Mouse (Mus musculus) midbrain, embryonic 16.5 days (tissue): ENCODE data around the gene Gm853. TPM values are rescaled to one million over a fixed set of nuclear protein-coding genes. Genes with fewer than 3 reads are reported as not detected.

Experiments
- ATAC-seq: fragments of 200-750 bp; cut with Nextera tagmentation; 2 replicates; pipeline ENCODE4 v1.8.0; 2017; ENCODE audit warnings: moderate TSS enrichment
- H3K27ac ChIP-seq: fragments of 300-500 bp; sonication (generic); 2 replicates; pipeline ENCODE4 v1.5.1; 2014; ENCODE audit warnings: mild to moderate bottlenecking, low read length, mixed read lengths
- H3K27me3 ChIP-seq: fragments of 300-500 bp; sonication (generic); 2 replicates; pipeline ENCODE4 v1.6.1; 2014; ENCODE audit warnings: low read depth, low read length, mixed read lengths; ENCODE audit not compliant: control insufficient read depth, insufficient read depth
- H3K36me3 ChIP-seq: fragments of 300-500 bp; sonication (generic); 2 replicates; pipeline ENCODE4 v1.6.1; 2014; ENCODE audit warnings: mild to moderate bottlenecking, low read length, moderate library complexity, mixed read lengths; ENCODE audit not compliant: control insufficient read depth, insufficient read depth
- H3K4me1 ChIP-seq: fragments of 300-500 bp; sonication (generic); 2 replicates; pipeline ENCODE4 v1.6.1; 2014; ENCODE audit warnings: mild to moderate bottlenecking, low read length, mixed read lengths; ENCODE audit not compliant: control insufficient read depth, insufficient read depth
- H3K4me2 ChIP-seq: fragments of 300-500 bp; sonication (generic); 2 replicates; pipeline ENCODE4 v1.6.1; 2014; ENCODE audit warnings: mild to moderate bottlenecking, low read length, mixed read lengths
- H3K4me3 ChIP-seq: fragments of 300-500 bp; sonication (generic); 2 replicates; pipeline ENCODE4 v1.5.1; 2014; ENCODE audit warnings: low read depth, mild to moderate bottlenecking, low read length, moderate library complexity, mixed read lengths
- H3K9ac ChIP-seq: fragments of 300-500 bp; sonication (generic); 2 replicates; pipeline ENCODE4 v1.6.1; 2014; ENCODE audit warnings: low read depth, low read length, mixed read lengths
- H3K9me3 ChIP-seq: fragments of 300-500 bp; sonication (generic); replicated peaks from 2 replicates; pipeline ENCODE4 v1.6.1; 2014; ENCODE audit warnings: mild to moderate bottlenecking, low read length, mixed read lengths; ENCODE audit not compliant: control insufficient read depth, poor library complexity, severe bottlenecking
- WGBS: fragments of 180-500 bp; shearing (Covaris S2); extraction: QIAGEN DNeasy Blood & Tissue Kit; methylation state at CpG from one replicate; pipeline ENCODE4 v1.1.7; 2014; 5-methylcytosine and 5-hydroxymethylcytosine counted together
- polyA plus RNA-seq: library from polyadenylated mRNA; unstranded; fragments of >200 nt; fragmentation: Nextera tagmentation; extraction: Ambion mirVana; gene quantifications from 2 replicates; pipeline ENCODE4 v1.2.1, GENCODE M21; 2015

The Gm853 gene
- polyA plus RNA-seq = 0.24 TPM in 1 of 2 replicates, not detected in the other

DNA sequence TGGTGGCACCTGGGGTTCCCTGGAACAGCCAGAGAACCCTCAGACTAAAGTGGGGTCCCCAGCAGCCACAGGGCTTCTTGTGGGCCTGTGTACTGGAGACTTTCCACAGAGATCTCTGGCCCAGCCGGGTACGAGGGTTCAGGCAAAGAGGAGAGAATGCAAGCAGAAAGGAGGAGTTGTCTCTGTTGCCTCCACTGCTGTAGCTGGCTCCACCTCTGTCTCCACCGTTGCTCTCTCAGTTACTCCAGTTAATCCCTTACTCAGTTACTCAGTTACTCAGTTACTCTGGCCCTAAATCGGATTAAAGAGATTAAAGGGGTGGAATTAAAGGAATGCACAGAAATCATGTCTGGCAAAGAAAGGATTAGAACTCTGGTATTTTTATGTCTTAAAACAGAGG, at the start of gene Gm853:
Gene Gm853 (minus strand): TSS at position 223 of the 400 bp plus-strand sequence.
- H3K4me3 ChIP-seq = no peak within 1 kb of the TSS
- ATAC-seq = no peak
- H3K4me2 ChIP-seq = no peak within 1 kb of the TSS
- no peaks in the 10 kb centered on the region for H3K9me3 ChIP-seq
- no peaks in the 10 kb centered on the region for H3K36me3 ChIP-seq
- H3K27me3 ChIP-seq = no peaks in the 10 kb centered on the region
- H3K9ac ChIP-seq = no peak within 1 kb of the TSS
- no peak within 1 kb of the TSS for H3K27ac ChIP-seq
- no peaks in the 10 kb centered on the region for H3K4me1 ChIP-seq
- 42% methylated on average over 4 of the region's 4 CpGs for WGBS

DNA sequence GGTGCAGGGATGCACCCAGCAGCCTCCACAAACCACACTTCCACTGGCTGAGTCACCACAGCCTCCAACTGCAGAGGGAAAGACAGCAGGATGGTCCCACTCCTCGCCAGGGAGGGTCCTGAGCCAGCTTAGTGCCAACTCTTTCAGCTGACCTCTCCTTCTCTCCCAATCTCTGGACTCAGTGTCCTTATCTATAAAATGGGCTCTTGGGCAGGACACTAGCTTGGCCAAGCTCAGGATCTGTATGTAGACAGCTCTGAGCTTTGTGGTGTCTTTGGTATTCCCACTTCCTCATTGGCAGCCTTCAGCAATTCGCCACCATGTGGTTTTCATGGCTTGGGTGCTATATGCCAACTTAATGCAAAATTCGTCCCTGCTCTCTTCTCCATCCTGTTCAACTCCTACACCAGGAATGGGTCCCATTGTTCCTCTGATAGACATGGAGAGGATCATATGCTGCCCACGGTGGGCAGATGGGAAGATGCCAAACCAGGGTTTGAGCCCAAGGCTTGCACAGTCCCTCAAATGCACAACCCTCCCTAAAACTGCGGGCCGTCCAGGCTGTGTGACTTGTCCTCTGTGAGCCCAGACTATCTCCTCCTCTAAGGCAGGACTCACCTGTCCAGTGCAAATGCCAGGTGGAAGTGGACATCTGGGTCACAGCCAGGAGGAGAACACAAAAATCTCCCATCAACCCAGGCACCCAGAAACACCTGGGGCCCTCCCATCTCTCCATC, 48.6 kb upstream of the Gm853 start:
- H3K27ac ChIP-seq = no peak overlapping the region
- H3K4me1 ChIP-seq = peaks cover 18% of the 10 kb centered on the region
- H3K9me3 ChIP-seq = no peaks in the 10 kb centered on the region
- H3K36me3 ChIP-seq = no peaks in the 10 kb centered on the region
- no peaks in the 10 kb centered on the region for H3K27me3 ChIP-seq
- no peak overlapping the region for H3K4me2 ChIP-seq
- no peak for ATAC-seq
- H3K4me3 ChIP-seq = no peak overlapping the region
- 89% methylated on average over 6 of the region's 6 CpGs for WGBS
- no peak overlapping the region for H3K9ac ChIP-seq

DNA sequence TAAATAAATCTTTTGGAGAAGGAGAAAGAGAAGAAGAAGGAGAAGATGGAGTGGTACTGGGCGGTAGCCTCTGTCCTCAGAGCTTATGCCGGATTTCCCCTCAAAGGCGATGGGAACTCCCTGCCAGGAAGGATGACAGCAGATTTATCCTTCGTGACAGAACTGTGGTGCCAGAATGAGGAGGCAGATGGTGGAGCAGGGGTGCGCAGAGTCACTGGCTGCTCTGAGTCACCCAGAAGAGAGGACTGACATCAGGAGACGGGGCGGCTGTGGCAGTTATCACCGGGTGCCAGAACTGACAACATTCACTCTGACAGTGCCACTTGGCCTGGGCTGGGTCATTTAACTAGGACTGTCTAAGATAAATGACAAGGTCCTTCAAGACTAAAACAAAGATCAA, 47.9 kb upstream of the Gm853 start:
- Histone ChIP-seq H3K36me3 (no peaks in the 10 kb centered on the region), H3K9ac (no peak overlapping the region), H3K4me2 (no peak overlapping the region), H3K9me3 (no peaks in the 10 kb centered on the region), H3K4me1 (peaks cover 13% of the 10 kb centered on the region), H3K4me3 (no peak overlapping the region), H3K27me3 (no peaks in the 10 kb centered on the region), H3K27ac (no peak overlapping the region)
- ATAC-seq = no peak
- 87% methylated on average over 8 of the region's 8 CpGs for WGBS

DNA sequence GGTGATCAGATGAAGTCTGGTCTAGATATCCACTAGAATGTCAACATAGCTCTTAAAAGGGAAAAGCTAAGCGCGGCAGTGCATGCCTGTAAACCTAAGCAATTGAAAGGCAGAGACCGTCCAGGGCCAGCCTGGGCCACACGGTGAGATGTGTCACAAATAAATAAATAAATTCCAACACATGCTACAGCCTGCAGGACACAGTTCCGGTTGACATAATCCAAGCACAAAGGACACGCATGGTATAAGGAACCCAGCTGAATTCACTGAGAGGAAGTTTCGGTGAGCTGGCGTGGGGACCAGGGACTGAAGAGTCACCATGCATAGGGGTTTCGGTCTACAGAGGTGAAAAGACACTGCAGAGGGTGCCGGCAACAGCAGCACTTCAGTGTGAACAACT, 46.5 kb upstream of the Gm853 start:
- no peak overlapping the region for H3K9ac ChIP-seq
- H3K27ac ChIP-seq = no peak overlapping the region
- H3K27me3 ChIP-seq = no peaks in the 10 kb centered on the region
- no peak overlapping the region for H3K4me3 ChIP-seq
- ATAC-seq = no peak
- no peak overlapping the region for H3K4me2 ChIP-seq
- H3K4me1 ChIP-seq = peaks cover 21% of the 10 kb centered on the region
- no peaks in the 10 kb centered on the region for H3K36me3 ChIP-seq
- 89% methylated on average over 10 of the region's 10 CpGs for WGBS
- no peaks in the 10 kb centered on the region for H3K9me3 ChIP-seq

GRCm38 (mm10) chr4:130267069-130267468, 44.9 kb upstream of the Gm853 start:
- no peak for ATAC-seq

DNA sequence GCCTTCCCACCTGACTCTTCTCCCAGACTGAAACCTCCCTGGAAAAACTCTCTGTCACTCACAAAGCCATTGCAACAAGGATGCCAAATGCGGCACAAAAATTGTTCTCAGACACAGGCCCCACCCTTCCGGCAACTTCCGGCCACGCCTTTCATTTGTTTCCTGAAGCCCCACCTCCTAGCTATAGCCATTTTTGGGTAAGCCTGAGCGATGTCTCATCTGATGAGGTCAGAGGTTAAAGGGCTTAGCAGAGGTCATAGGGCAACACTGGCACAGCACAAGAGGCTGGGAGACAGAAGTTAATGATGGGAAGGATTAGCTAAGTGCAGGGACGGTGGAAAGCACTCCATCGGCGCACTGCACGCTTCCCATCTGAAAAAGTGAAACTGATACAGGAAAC, 44.4 kb upstream of the Gm853 start:
- Histone ChIP-seq H3K27ac (no peak overlapping the region), H3K9ac (no peak overlapping the region), H3K36me3 (no peaks in the 10 kb centered on the region), H3K4me1 (peaks cover 8% of the 10 kb centered on the region), H3K4me2 (no peak overlapping the region), H3K27me3 (no peaks in the 10 kb centered on the region), H3K4me3 (no peak overlapping the region), H3K9me3 (no peaks in the 10 kb centered on the region)
- ATAC-seq = no peak
- 47% methylated on average over 9 of the region's 9 CpGs for WGBS

More at GRCm38 (mm10) chr4:130267069-130267468, 44.9 kb upstream of the Gm853 start:
- WGBS = 78% methylated on average over 7 of the region's 7 CpGs
- H3K27me3 ChIP-seq = no peaks in the 10 kb centered on the region
- H3K27ac ChIP-seq = no peak overlapping the region
- no peak overlapping the region for H3K4me2 ChIP-seq
- H3K9me3 ChIP-seq = no peaks in the 10 kb centered on the region
- H3K9ac ChIP-seq = no peak overlapping the region
- no peak overlapping the region for H3K4me3 ChIP-seq
- H3K4me1 ChIP-seq = peaks cover 9% of the 10 kb centered on the region
- H3K36me3 ChIP-seq = no peaks in the 10 kb centered on the region

GRCm38 (mm10) chr4:130264698-130265349, 42.6 kb upstream of the Gm853 start:
- 22% methylated on average over 23 of the region's 24 CpGs for WGBS
- Histone ChIP-seq H3K9me3 (no peaks in the 10 kb centered on the region), H3K27me3 (no peaks in the 10 kb centered on the region), H3K9ac (no peak overlapping the region), H3K36me3 (no peaks in the 10 kb centered on the region), H3K27ac (no peak overlapping the region), H3K4me1 (peaks cover 8% of the 10 kb centered on the region), H3K4me3 (no peak overlapping the region), H3K4me2 (no peak overlapping the region)
- 0 out of 2 replicates have a peak, but pooled peaks have one; percentile 32 for ATAC-seq

DNA sequence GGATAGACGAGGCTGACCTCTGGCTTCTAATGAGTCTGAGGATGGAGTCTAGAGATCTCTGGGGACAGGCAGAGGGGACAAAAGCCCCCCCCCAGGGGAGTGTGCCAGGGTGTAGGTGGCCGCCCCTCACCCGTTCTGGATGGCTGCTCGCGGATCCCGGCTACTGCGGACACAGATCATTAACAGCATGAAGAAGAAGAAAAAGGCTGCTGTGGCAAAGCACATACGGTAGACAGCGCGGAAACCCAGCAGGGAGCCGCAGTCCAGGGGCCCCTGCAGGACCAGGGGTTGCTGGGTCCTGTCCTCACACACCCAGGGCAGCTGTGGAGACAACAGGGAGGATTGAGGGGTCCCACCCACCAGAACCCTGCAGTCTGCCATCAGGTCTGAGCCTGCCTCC, 41.9 kb upstream of the Gm853 start:
- ATAC-seq = no peak
- Histone ChIP-seq H3K9ac (no peak overlapping the region), H3K27me3 (no peaks in the 10 kb centered on the region), H3K4me2 (no peak overlapping the region), H3K4me1 (peaks cover 8% of the 10 kb centered on the region), H3K27ac (no peak overlapping the region), H3K4me3 (no peak overlapping the region), H3K36me3 (no peaks in the 10 kb centered on the region; the same call in 1 of the 2 replicates), H3K9me3 (no peaks in the 10 kb centered on the region)
- 20% methylated on average over 11 of the region's 11 CpGs for WGBS

- H3K27me3 ChIP-seq = no peaks in the 10 kb centered on the region
- no peak overlapping the region for H3K4me3 ChIP-seq
- peaks cover 8% of the 10 kb centered on the region for H3K4me1 ChIP-seq
- peaks cover 17% of the 10 kb centered on the region for H3K36me3 ChIP-seq
- H3K27ac ChIP-seq = no peak overlapping the region
- 36% methylated on average over 5 of the region's 5 CpGs for WGBS
- H3K9me3 ChIP-seq = no peaks in the 10 kb centered on the region
- ATAC-seq = no peak
- H3K4me2 ChIP-seq = no peak overlapping the region
- H3K9ac ChIP-seq = no peak overlapping the region
Observed at GRCm38 (mm10) chr4:130260406-130260805, 38.2 kb upstream of the Gm853 start.
